ENCODE assay signal across 17 mouse cellular contexts in the genomic region with DNA sequence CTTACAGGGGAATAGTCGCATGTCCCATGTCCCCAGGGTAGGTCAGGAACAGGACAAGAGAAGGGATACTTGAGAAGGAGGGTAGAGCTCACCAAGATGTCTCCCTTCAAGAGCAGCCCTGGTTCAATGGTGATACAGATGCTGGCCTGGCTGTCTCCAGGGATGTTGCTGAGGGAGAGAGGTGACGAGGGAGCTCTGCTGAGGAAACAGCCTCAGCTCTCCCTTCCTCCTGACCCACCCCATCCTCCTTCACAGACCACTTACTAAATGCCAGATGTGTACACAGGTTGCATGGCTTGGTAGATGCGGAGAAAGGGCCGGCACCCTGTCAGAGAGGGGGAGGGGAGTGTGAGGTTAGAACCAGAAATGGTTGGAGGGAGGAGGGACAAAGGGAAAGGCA.
"Had no signal": no experiment of that assay in that cellular context is flagged by ENCODE, and none has a peak within 500 bp of the region (broad histone marks: within the 10 kb centered on the region; RNA-seq: fewer than 3 reads in every experiment).

No protein-coding gene starts in this region.

- H3K27ac ChIP-seq: neural tube, embryonic 12.5 days; neural tube, embryonic 13.5 days; neural tube, embryonic 15.5 days; stomach, embryonic 15.5 days; stomach, postnatal 0 days had no signal

- H3K4me3 ChIP-seq: neural tube, embryonic 12.5 days; neural tube, embryonic 13.5 days; neural tube, embryonic 15.5 days; stomach, embryonic 15.5 days had no signal

- DNase-seq: retina, postnatal 1 day; right cerebral cortex, adult 18-20 months; right cerebral cortex, postnatal 14 days; right cerebral cortex, postnatal 25 days; right cerebral cortex, postnatal 4 days; spleen, adult 18-20 months; thymus, adult 18-20 months; thymus, adult 2 months; thymus, postnatal 14 days; thymus, postnatal 25 days; thymus, postnatal 36 days; thymus, postnatal 4 days had no signal
